Mouse (Mus musculus) stomach, adult 2 months (tissue): ENCODE data around the gene Rbm15. TPM values are rescaled to one million over a fixed set of nuclear protein-coding genes. Genes with fewer than 3 reads are reported as not detected.

Source experiments
- polyA plus RNA-seq: library from polyadenylated mRNA; depleted of rRNA; stranded (reverse); fragments of >200 nt; gene quantifications from 2 replicates; pipeline ENCODE4 v1.2.3, GENCODE M21; 2012; rRNA removed

Rbm15 gene
- polyA plus RNA-seq = 1.1 and 1.2 TPM in 2 replicates

GRCm38 (mm10) chr3:107333381-107334201, at the start of gene Rbm15:
TSS of gene Rbm15 (minus strand) at chr3:107333673.

GRCm38 (mm10) chr3:107290764-107291381, 42.6 kb downstream of the Rbm15 start, which contains the start of gene Slc16a4:
TSS of gene Slc16a4 (plus strand) at chr3:107291230.

GRCm38 (mm10) chr3:107278479-107279269, 54.8 kb downstream of the Rbm15 start, which contains the start of gene Lamtor5:
TSS of gene Lamtor5 (plus strand) at chr3:107278858.

Other genes starting within 250 kb of the Rbm15 start
- gene Kcna2, start 232.5 kb downstream of the Rbm15 start, polyA plus RNA-seq = 0.35 and 0.79 TPM in 2 replicates
- not detected in 2 replicates for gene Kcna10, start 150.6 kb downstream of the Rbm15 start, polyA plus RNA-seq
- gene Cym, start 111.9 kb downstream of the Rbm15 start, polyA plus RNA-seq = 28.3 and 31.9 TPM in 2 replicates
- gene A630076J17Rik, start 103.1 kb downstream of the Rbm15 start, polyA plus RNA-seq = not detected in 2 replicates
- gene Prok1, start 94.0 kb downstream of the Rbm15 start, polyA plus RNA-seq = 0.02 TPM in 1 of 2 replicates, not detected in the other
- 31.2 and 37.6 TPM in 2 replicates for gene Lamtor5, start 54.8 kb downstream of the Rbm15 start, polyA plus RNA-seq
- gene Slc16a4, start 42.4 kb downstream of the Rbm15 start, polyA plus RNA-seq = 0.04 and 0.06 TPM in 2 replicates
- 0.21 and 0.25 TPM in 2 replicates for gene Kcnc4, start 125.9 kb upstream of the Rbm15 start, polyA plus RNA-seq
- gene Slc6a17, start 184.3 kb upstream of the Rbm15 start, polyA plus RNA-seq = 4.9 and 5.2 TPM in 2 replicates
- not detected in 2 replicates for gene Ubl4b, start 221.4 kb upstream of the Rbm15 start, polyA plus RNA-seq